Mouse (Mus musculus) C2C12 (cell line): Measurements from ENCODE around the gene Ppm1f. TPM values are rescaled to one million over a fixed set of nuclear protein-coding genes. Genes with fewer than 3 reads are reported as not detected.

Source experiments
- H3K27me3 ChIP-seq: one replicate; pipeline ENCODE4 v1.6.1; 2011; ENCODE audit not compliant: control insufficient read depth, insufficient read depth, insufficient read length
- H3K36me3 ChIP-seq: one replicate; pipeline ENCODE4 v1.6.1; 2011; ENCODE audit not compliant: control insufficient read depth, insufficient read depth
- H3K4me3 ChIP-seq: one replicate; pipeline ENCODE4 v1.5.1; 2011; ENCODE audit warnings: mild to moderate bottlenecking, control low read depth; ENCODE audit not compliant: poor library complexity, insufficient read depth, severe bottlenecking
- H3K79me2 ChIP-seq: one replicate; pipeline ENCODE4 v1.6.1; 2011; ENCODE audit not compliant: control insufficient read depth, insufficient read depth
- H3K79me3 ChIP-seq: one replicate; pipeline ENCODE4 v1.6.1; 2011; ENCODE audit warnings: low read depth, control low read depth
- H3ac ChIP-seq: one replicate; pipeline ENCODE3; 2011; ENCODE audit warnings: low read depth; ENCODE audit not compliant: control insufficient read depth, insufficient read length
- CEBPB ChIP-seq: IDR thresholded peaks from one replicate; pipeline ENCODE4 v1.6.1; 2011; ENCODE audit warnings: low read depth, mild to moderate bottlenecking, control low read depth, moderate library complexity
- CTCF ChIP-seq: IDR thresholded peaks from one replicate; pipeline ENCODE4 v1.5.1; 2011; ENCODE audit not compliant: control insufficient read depth, insufficient read depth, insufficient read length
- FOSL1 ChIP-seq: IDR thresholded peaks from one replicate; pipeline ENCODE4 v1.8.0; 2011; ENCODE audit warnings: mild to moderate bottlenecking, low read length; ENCODE audit not compliant: poor library complexity, insufficient read depth, severe bottlenecking
- MAX ChIP-seq: IDR thresholded peaks from one replicate; pipeline ENCODE4 v1.6.1; 2011; ENCODE audit warnings: mild to moderate bottlenecking, control low read depth
- MYOD1 ChIP-seq: IDR thresholded peaks from one replicate; pipeline ENCODE4 v1.6.1; 2011; ENCODE audit warnings: low read depth; ENCODE audit not compliant: control insufficient read depth, insufficient read length
- MYOG ChIP-seq: IDR thresholded peaks from one replicate; pipeline ENCODE4 v1.6.1; 2011; ENCODE audit not compliant: control insufficient read depth, insufficient read length; ENCODE audit errors: extremely low read depth
- USF1 ChIP-seq: IDR thresholded peaks from one replicate; pipeline ENCODE4 v1.6.1; 2011; ENCODE audit warnings: low read depth, mild to moderate bottlenecking, control low read depth, moderate library complexity
- polyA plus RNA-seq: library from polyadenylated mRNA; unstranded; fragments of >200 nt; fragmentation: generic; extraction: Trizol; gene quantifications from one replicate; pipeline ENCODE4 v1.2.1, GENCODE M21; 2012; ENCODE audit warnings: missing spikeins

The Ppm1f gene
- polyA plus RNA-seq, 1 experiment, result 20.5 TPM

DNA sequence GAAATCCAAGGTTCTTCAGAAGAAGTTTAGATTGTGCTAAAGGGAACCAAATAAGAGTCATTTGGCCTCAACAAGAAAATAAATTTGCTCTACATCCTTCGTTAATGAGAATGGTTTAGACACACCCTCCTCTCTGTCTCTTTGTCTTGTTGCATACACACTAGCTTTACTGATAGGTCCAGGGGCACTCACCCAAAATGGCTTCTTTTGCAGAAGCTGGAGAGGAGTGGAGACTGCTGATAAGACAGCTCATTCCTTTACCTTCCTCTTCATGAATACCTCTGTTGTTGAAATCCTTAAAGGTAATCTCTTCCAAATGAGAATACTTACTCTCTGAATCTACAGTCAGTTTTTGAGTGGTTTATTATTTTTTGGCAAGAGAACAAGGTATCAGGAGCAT, 68.9 kb downstream of the Ppm1f start:
- H3K36me3 ChIP-seq, result no peaks in the 10 kb centered on the region
- peaks cover 3% of the 10 kb centered on the region for H3K27me3 ChIP-seq
- TF ChIP-seq FOSL1 (no peak), USF1 (no peak), CEBPB (no peak), CTCF (no peak), MAX (no peak), MYOD1 (no peak), MYOG (no peak)
- no peak overlapping the region for H3K4me3 ChIP-seq
- H3ac ChIP-seq, result no peak overlapping the region
- H3K79me2 ChIP-seq, result no peaks in the 10 kb centered on the region
- H3K79me3 ChIP-seq, result no peaks in the 10 kb centered on the region

DNA sequence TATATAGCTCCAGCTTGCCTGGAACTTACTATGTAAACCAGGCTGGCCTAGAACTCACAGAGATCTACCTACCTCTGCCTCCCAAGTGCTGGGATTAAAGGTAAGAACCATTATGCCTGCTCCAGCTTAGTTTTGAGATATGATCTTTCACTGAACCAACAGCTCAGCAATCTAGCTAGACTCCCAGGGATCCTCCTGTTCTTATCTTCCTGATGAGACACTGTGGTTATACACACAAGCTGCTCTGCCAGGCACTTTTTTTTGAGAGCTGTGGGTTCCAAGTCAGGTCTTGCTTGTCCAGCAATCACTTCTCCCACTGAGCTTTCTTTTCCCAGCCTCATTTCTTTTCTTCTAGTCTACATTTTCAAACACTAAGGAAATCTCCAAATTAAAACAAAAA, 70.0 kb downstream of the Ppm1f start:
- Histone ChIP-seq H3K79me2 (no peaks in the 10 kb centered on the region), H3K4me3 (no peak overlapping the region), H3K36me3 (no peaks in the 10 kb centered on the region), H3ac (no peak overlapping the region), H3K79me3 (no peaks in the 10 kb centered on the region), H3K27me3 (peaks cover 5% of the 10 kb centered on the region)
- TF ChIP-seq MAX (no peak), CEBPB (no peak), MYOG (no peak), CTCF (no peak), USF1 (no peak), FOSL1 (no peak), MYOD1 (no peak)

Other genes starting within 250 kb of the Ppm1f start
- gene Olfr19, start 220.1 kb upstream of the Ppm1f start, polyA plus RNA-seq, result not detected
- gene Spag6l, start 67.0 kb upstream of the Ppm1f start, polyA plus RNA-seq, result not detected
- not detected for gene Igll1, start 32.5 kb upstream of the Ppm1f start, polyA plus RNA-seq
- 41.0 TPM for gene Top3b, start 25.7 kb upstream of the Ppm1f start, polyA plus RNA-seq
- 0.56 TPM for gene Vpreb1, start 25.6 kb upstream of the Ppm1f start, polyA plus RNA-seq
- 77.2 TPM for gene Mapk1, start 86.9 kb downstream of the Ppm1f start, polyA plus RNA-seq
- 0.89 TPM for gene Ypel1, start 173.2 kb downstream of the Ppm1f start, polyA plus RNA-seq
- gene Ppil2, start 214.8 kb downstream of the Ppm1f start, polyA plus RNA-seq, result 46.0 TPM
- 25.4 TPM for gene 2610318N02Rik, start 228.7 kb downstream of the Ppm1f start, polyA plus RNA-seq
- gene Sdf2l1, start 235.9 kb downstream of the Ppm1f start, polyA plus RNA-seq, result 41.1 TPM
- 5.6 TPM for gene Ydjc, start 248.2 kb downstream of the Ppm1f start, polyA plus RNA-seq